Mouse (Mus musculus): ENCODE data around the gene Nadk2. TPM values are rescaled to one million over a fixed set of nuclear protein-coding genes. Genes with fewer than 3 reads are reported as not detected.

Nadk2 gene
- total RNA-seq (2022) = 10 to 100 TPM; 30.8 to 41.8 (median 37.9) TPM

GRCm38 (mm10) chr15:9070912-9071555 is at the start of gene Nadk2:
Gene Nadk2 (plus strand): TSS chr15:9071260.
- DNase-seq (ENCODE audit: low spot score in 2 of 2) = peak; percentile 98 to 99

GRCm38 (mm10) chr15:9055704-9056103 is 15.4 kb upstream of the Nadk2 start:
- no peak for DNase-seq (ENCODE audit: low spot score in 2 of 2)

- no peak for DNase-seq (ENCODE audit: low spot score in 2 of 2)
Observed at GRCm38 (mm10) chr15:9059856-9060255, 11.2 kb upstream of the Nadk2 start.

- DNase-seq (ENCODE audit: low spot score in 2 of 2) = no peak
Observed at GRCm38 (mm10) chr15:9061150-9061882, 9.7 kb upstream of the Nadk2 start.

- DNase-seq (ENCODE audit: low spot score in 2 of 2) = no peak
Observed at GRCm38 (mm10) chr15:9068881-9069280, 2.2 kb upstream of the Nadk2 start.

GRCm38 (mm10) chr15:9070353-9070752 is 707 bp upstream of the Nadk2 start:
- no peak for DNase-seq (ENCODE audit: low spot score in 2 of 2)

- DNase-seq (ENCODE audit: low spot score in 2 of 2) = peak in 1 of 2 experiments; percentile 23
Observed at GRCm38 (mm10) chr15:9071556-9072544, 790 bp downstream of the Nadk2 start.

- DNase-seq (ENCODE audit: low spot score in 2 of 2) = no peak
Observed at GRCm38 (mm10) chr15:9072630-9073029, 1.6 kb downstream of the Nadk2 start.

GRCm38 (mm10) chr15:9073067-9073608 is 2.1 kb downstream of the Nadk2 start:
- DNase-seq (ENCODE audit: low spot score in 2 of 2) = no peak

GRCm38 (mm10) chr15:9073684-9074083 is 2.6 kb downstream of the Nadk2 start:
- DNase-seq (ENCODE audit: low spot score in 2 of 2) = no peak

GRCm38 (mm10) chr15:9074139-9074538 is 3.1 kb downstream of the Nadk2 start:
- DNase-seq (ENCODE audit: low spot score in 2 of 2) = no peak

- no peak for DNase-seq (ENCODE audit: low spot score in 2 of 2)
Observed at GRCm38 (mm10) chr15:9074671-9075070, 3.6 kb downstream of the Nadk2 start.

- no peak for DNase-seq (ENCODE audit: low spot score in 2 of 2)
Observed at GRCm38 (mm10) chr15:9075608-9076200, 4.6 kb downstream of the Nadk2 start.

- no peak for DNase-seq (ENCODE audit: low spot score in 2 of 2)
Observed at GRCm38 (mm10) chr15:9078481-9079300, 7.6 kb downstream of the Nadk2 start.

- DNase-seq (ENCODE audit: low spot score in 2 of 2) = no peak
Observed at GRCm38 (mm10) chr15:9079626-9080025, 8.6 kb downstream of the Nadk2 start.

- DNase-seq (ENCODE audit: low spot score in 2 of 2) = no peak
Observed at GRCm38 (mm10) chr15:9080206-9080605, 9.1 kb downstream of the Nadk2 start.

GRCm38 (mm10) chr15:9081294-9081693 is 10.2 kb downstream of the Nadk2 start:
- DNase-seq (ENCODE audit: low spot score in 2 of 2) = no peak

- no peak for DNase-seq (ENCODE audit: low spot score in 2 of 2)
Observed at GRCm38 (mm10) chr15:9082753-9083152, 11.7 kb downstream of the Nadk2 start.

- no peak for DNase-seq (ENCODE audit: low spot score in 2 of 2)
Observed at GRCm38 (mm10) chr15:9086813-9087212, 15.8 kb downstream of the Nadk2 start.

- no peak for DNase-seq (ENCODE audit: low spot score in 2 of 2)
Observed at GRCm38 (mm10) chr15:9087421-9087820, 16.4 kb downstream of the Nadk2 start.

Data from gastrocnemius, adult 8-10 months (tissue).